Mouse (Mus musculus): ENCODE measurements at regions not wholly inside any gene's neighbourhood (a gene's known extent, or its start where the extent isn't known, plus 50 kb on each side); places are given as distances from the start of the nearest gene placed in this dataset.
A peak's percentile ranks its signal among the peaks of the same experiment; 100 is the strongest.
"Not testable (repeated sequence)": the region's sequence is repeated elsewhere in the genome, so short reads cannot be mapped to it uniquely, and the experiment has no call there.

- no peak for DNase-seq (ENCODE audit: low read depth, low spot score)
- no peak for ATAC-seq
- ChIA-PET POLR2A (no interaction called here), CTCF (no interaction called here)
- TF ChIP-seq CTCF (IDR thresholded peaks at IDR 0.05) = no peak
- no peaks in the 10 kb centered on the region for H3K27me3 ChIP-seq
- in situ Hi-C loops (cut with MboI; ENCODE audit: low pct_unique_long_range_greater_than_20kb) = loop anchor here (5.0 kb wide), 1 partner anchor 257 kb away; no protein-coding TSS in a partner anchor
Observed at GRCm38 (mm10) chr13:99128979-99129378, 55.6 kb upstream of the Zfp366 start.

GRCm38 (mm10) chr13:99128284-99128691 is 56.3 kb upstream of the Zfp366 start:
- ChIA-PET CTCF (interaction anchor here (1.2 kb wide), 1 partner anchor 19 kb away, joined by 3 read pairs; no protein-coding TSS in a partner anchor), POLR2A (interaction anchor here (0.9 kb wide), 1 partner anchor 31 kb away, joined by 3 read pairs; no protein-coding TSS in a partner anchor)
- DNase-seq (ENCODE audit: low read depth, low spot score) (no peak), ATAC-seq (no peak)
- no peaks in the 10 kb centered on the region for H3K27me3 ChIP-seq
- in situ Hi-C loops (cut with MboI; ENCODE audit: low pct_unique_long_range_greater_than_20kb) = loop anchor here (5.0 kb wide), 1 partner anchor 256 kb away; no protein-coding TSS in a partner anchor
- no peak for TF ChIP-seq CTCF (IDR thresholded peaks at IDR 0.05)

- POLR2A ChIA-PET = interaction anchor here (0.9 kb wide), 1 partner anchor 31 kb away, joined by 3 read pairs; no protein-coding TSS in a partner anchor
- no peak for DNase-seq (ENCODE audit: low read depth, low spot score)
Observed at GRCm38 (mm10) chr13:99127716-99128115, 56.9 kb upstream of the Zfp366 start.

GRCm38 (mm10) chr13:99126971-99127370 is 57.7 kb upstream of the Zfp366 start:
- in situ Hi-C loops (cut with MboI; ENCODE audit: low pct_unique_long_range_greater_than_20kb) = loop anchor here (5.0 kb wide), 1 partner anchor 255 kb away; no protein-coding TSS in a partner anchor
- DNase-seq (ENCODE audit: low read depth, low spot score); ATAC-seq; POLR2A ChIA-PET; H3K27me3 ChIP-seq: not testable (repeated sequence)
- CTCF ChIA-PET = interaction anchor here (1.1 to 1.8 kb wide), 2 partner anchors 12 to 263 kb away, joined by 3 to 4 read pairs; no protein-coding TSS in a partner anchor

More at GRCm38 (mm10) chr13:99127716-99128115, 56.9 kb upstream of the Zfp366 start:
- ATAC-seq = no peak
- TF ChIP-seq CTCF (IDR thresholded peaks at IDR 0.05) = no peak
- H3K27me3 ChIP-seq = no peaks in the 10 kb centered on the region
- in situ Hi-C loops (cut with MboI; ENCODE audit: low pct_unique_long_range_greater_than_20kb) = loop anchor here (5.0 kb wide), 1 partner anchor 255 kb away; no protein-coding TSS in a partner anchor
- CTCF ChIA-PET = interaction anchor here (1.1 to 1.2 kb wide), 2 partner anchors 18 to 264 kb away, joined by 3 read pairs; no protein-coding TSS in a partner anchor

- ATAC-seq (no peak), DNase-seq (ENCODE audit: low read depth, low spot score) (no peak)
- POLR2A ChIA-PET = no interaction called here
- H3K27me3 ChIP-seq = no peaks in the 10 kb centered on the region
- in situ Hi-C loops (cut with MboI; ENCODE audit: low pct_unique_long_range_greater_than_20kb) = loop anchor here (5.0 kb wide), 1 partner anchor 254 kb away; no protein-coding TSS in a partner anchor
- CTCF ChIA-PET = interaction anchor here (1.8 kb wide), 1 partner anchor 12 kb away, joined by 4 read pairs; no protein-coding TSS in a partner anchor
- TF ChIP-seq CTCF (IDR thresholded peaks at IDR 0.05) = no peak
Observed at GRCm38 (mm10) chr13:99126538-99126937, 58.1 kb upstream of the Zfp366 start.

GRCm38 (mm10) chr13:99125946-99126345 is 58.7 kb upstream of the Zfp366 start:
- ATAC-seq = no peak
- POLR2A ChIA-PET = interaction anchor here (0.6 kb wide), 1 partner anchor 35 kb away, joined by 3 read pairs; no protein-coding TSS in a partner anchor
- CTCF ChIA-PET = interaction anchor here (1.8 kb wide), 1 partner anchor 13 kb away, joined by 4 read pairs; no protein-coding TSS in a partner anchor
- no peaks in the 10 kb centered on the region for H3K27me3 ChIP-seq
- in situ Hi-C loops (cut with MboI; ENCODE audit: low pct_unique_long_range_greater_than_20kb) = loop anchor here (5.0 kb wide), 1 partner anchor 254 kb away; no protein-coding TSS in a partner anchor
- peak; percentile 62 for TF ChIP-seq CTCF (IDR thresholded peaks at IDR 0.05)
- DNase-seq (ENCODE audit: low read depth, low spot score) = no peak

GRCm38 (mm10) chr13:99124894-99125570 is 59.6 kb upstream of the Zfp366 start:
- ChIA-PET POLR2A (interaction anchor here (0.6 kb wide), 1 partner anchor 34 kb away, joined by 3 read pairs; no protein-coding TSS in a partner anchor), CTCF (interaction anchor here (1.8 kb wide), 1 partner anchor 14 kb away, joined by 4 read pairs; no protein-coding TSS in a partner anchor)
- DNase-seq (ENCODE audit: low read depth, low spot score) (no peak), ATAC-seq (no peak)
- H3K27me3 ChIP-seq = no peaks in the 10 kb centered on the region
- in situ Hi-C loops (cut with MboI; ENCODE audit: low pct_unique_long_range_greater_than_20kb) = loop anchor here (5.0 kb wide), 1 partner anchor 253 kb away; no protein-coding TSS in a partner anchor
- TF ChIP-seq CTCF (IDR thresholded peaks at IDR 0.05) = no peak

- ATAC-seq (no peak), DNase-seq (ENCODE audit: low read depth, low spot score) (no peak)
- POLR2A ChIA-PET = no interaction called here
- no peak for TF ChIP-seq CTCF (IDR thresholded peaks at IDR 0.05)
- CTCF ChIA-PET = no interaction called here
- in situ Hi-C loops (cut with MboI; ENCODE audit: low pct_unique_long_range_greater_than_20kb) = no loop called here
- H3K27me3 ChIP-seq = no peaks in the 10 kb centered on the region
Observed at GRCm38 (mm10) chr13:99124141-99124540, 60.5 kb upstream of the Zfp366 start.

GRCm38 (mm10) chr13:99123476-99124140 is 61.0 kb upstream of the Zfp366 start:
- no peak for DNase-seq (ENCODE audit: low read depth, low spot score)
- ChIA-PET POLR2A (no interaction called here), CTCF (no interaction called here)
- in situ Hi-C loops (cut with MboI; ENCODE audit: low pct_unique_long_range_greater_than_20kb) = no loop called here
- no peak for TF ChIP-seq CTCF (IDR thresholded peaks at IDR 0.05)
- H3K27me3 ChIP-seq = no peaks in the 10 kb centered on the region
- ATAC-seq = no peak

- ATAC-seq; H3K27me3 ChIP-seq; DNase-seq (ENCODE audit: low read depth, low spot score); in situ Hi-C loops (cut with MboI; ENCODE audit: low pct_unique_long_range_greater_than_20kb): not testable (repeated sequence)
- ChIA-PET POLR2A (interaction anchor here (0.6 kb wide), 1 partner anchor 236 kb away, joined by 3 read pairs; no protein-coding TSS in a partner anchor), CTCF (interaction anchor here (1.0 kb wide), 1 partner anchor 37 kb away, joined by 3 read pairs; no protein-coding TSS in a partner anchor)
- peak; percentile 29 for TF ChIP-seq CTCF (IDR thresholded peaks at IDR 0.05)
Observed at GRCm38 (mm10) chr13:99122539-99122938, 62.1 kb upstream of the Zfp366 start.
